ENCODE assay signal across 8 mouse cellular contexts in genomic region chr1:118310780-118311621, GRCm38 (mm10). TPM values are rescaled to one million over a fixed set of nuclear protein-coding genes. Genes with fewer than 3 reads are reported as not detected.
DNase-seq lines count a peak whose midpoint lies in the region; ATAC-seq and TF ChIP-seq lines count a peak whose summit lies in the region.

No protein-coding gene starts in this region.

- peak; percentile 94 for ATAC-seq in heart, embryonic 13.5 days (ENCODE audit: extremely low read depth, insufficient number of reproducible peaks, low FRiP score, low TSS enrichment)
- ATAC-seq in liver, embryonic 12.5 days = peak; percentile 97
- ATAC-seq in stomach, embryonic 15.5 days (ENCODE audit: insufficient read depth, low FRiP score, low read depth) = peak; percentile 99

- H3K36me3 ChIP-seq in C2C12 (ENCODE audit: control insufficient read depth, insufficient read depth) = peaks cover 30% of the 10 kb centered on the region
- H3K36me3 ChIP-seq in erythroblast, embryonic 14.5 days (ENCODE audit: control insufficient read depth) = peaks cover 28% of the 10 kb centered on the region
- H3K36me3 ChIP-seq in heart, embryonic 13.5 days = peaks cover 25% of the 10 kb centered on the region
- peaks cover 21% of the 10 kb centered on the region for H3K36me3 ChIP-seq in liver, embryonic 12.5 days
- peaks cover 11% of the 10 kb centered on the region for H3K36me3 ChIP-seq in stomach, embryonic 15.5 days

- peak; percentile 98 for DNase-seq in brain, embryonic 14.5 days (ENCODE audit: low read depth)
- peak; percentile 91 for DNase-seq in kidney, postnatal 10 days
- DNase-seq in natural killer cell, adult 2 months (ENCODE audit: low spot score in 2 of 2) = peak; percentile 83 to 87

- H3K79me3 ChIP-seq in C2C12 (ENCODE audit: low read depth) = peaks cover 38% of the 10 kb centered on the region

- under 1% methylated on average over 67 of the region's 67 CpGs for WGBS in heart, embryonic 13.5 days
- under 1% methylated on average over 67 of the region's 67 CpGs for WGBS in liver, embryonic 12.5 days (ENCODE audit: insufficient replicate concordance)
- 0% methylated on average over 67 of the region's 67 CpGs for WGBS in stomach, embryonic 15.5 days

- H3K27ac ChIP-seq in heart, embryonic 13.5 days (replicated peaks) = peak overlapping the region; percentile 90
- peak overlapping the region; percentile 92 for H3K27ac ChIP-seq in liver, embryonic 12.5 days
- peak overlapping the region; percentile 89 for H3K27ac ChIP-seq in stomach, embryonic 15.5 days

- H3K9me3 ChIP-seq in erythroblast, embryonic 14.5 days (ENCODE audit: control insufficient read depth, low read length) = no peaks in the 10 kb centered on the region
- H3K9me3 ChIP-seq in heart, embryonic 13.5 days = no peaks in the 10 kb centered on the region
- no peaks in the 10 kb centered on the region for H3K9me3 ChIP-seq in liver, embryonic 12.5 days (replicated peaks)
- H3K9me3 ChIP-seq in stomach, embryonic 15.5 days = no peaks in the 10 kb centered on the region

- peaks cover 18% of the 10 kb centered on the region for H3K4me1 ChIP-seq in erythroblast, embryonic 14.5 days (ENCODE audit: control insufficient read depth)
- H3K4me1 ChIP-seq in heart, embryonic 13.5 days = peaks cover 9% of the 10 kb centered on the region
- peaks cover 14% of the 10 kb centered on the region for H3K4me1 ChIP-seq in liver, embryonic 12.5 days
- peaks cover 4% of the 10 kb centered on the region; the same call in 1 of the 2 replicates for H3K4me1 ChIP-seq in stomach, embryonic 15.5 days

- H3K79me2 ChIP-seq in C2C12 (ENCODE audit: control insufficient read depth, insufficient read depth) = peaks cover 47% of the 10 kb centered on the region

- H3K27me3 ChIP-seq in C2C12 (ENCODE audit: control insufficient read depth, insufficient read depth, insufficient read length) = no peaks in the 10 kb centered on the region
- peaks cover 2% of the 10 kb centered on the region; the same call in 1 of the 2 replicates for H3K27me3 ChIP-seq in erythroblast, embryonic 14.5 days (ENCODE audit: control insufficient read depth)
- H3K27me3 ChIP-seq in heart, embryonic 13.5 days (replicated peaks) = no peaks in the 10 kb centered on the region
- peaks cover 2% of the 10 kb centered on the region; the same call in 1 of the 2 replicates for H3K27me3 ChIP-seq in liver, embryonic 12.5 days (replicated peaks)
- H3K27me3 ChIP-seq in stomach, embryonic 15.5 days (replicated peaks) = no peaks in the 10 kb centered on the region

- no peak for TF ChIP-seq CTCF in C2C12 (IDR thresholded peaks at IDR 0.05; ENCODE audit: control insufficient read depth, insufficient read depth, insufficient read length)
- TF ChIP-seq CTCF in brain, embryonic 14.5 days (IDR thresholded peaks at IDR 0.05; ENCODE audit: borderline replicate concordance, extremely low read depth, insufficient read depth, insufficient read length) = no peak

- peak overlapping the region; percentile 80 for H3K4me2 ChIP-seq in heart, embryonic 13.5 days
- H3K4me2 ChIP-seq in liver, embryonic 12.5 days = peak overlapping the region; percentile 82
- peak overlapping the region; percentile 67 for H3K4me2 ChIP-seq in stomach, embryonic 15.5 days

- peak overlapping the region; percentile 97 for H3K9ac ChIP-seq in heart, embryonic 13.5 days
- peak overlapping the region; percentile 90 for H3K9ac ChIP-seq in liver, embryonic 12.5 days
- peak overlapping the region; percentile 59 for H3K9ac ChIP-seq in stomach, embryonic 15.5 days

- peak; percentile 74 for TF ChIP-seq POLR2A in brain, embryonic 14.5 days (IDR thresholded peaks at IDR 0.05; ENCODE audit: borderline replicate concordance, extremely low read depth, insufficient read depth, insufficient read length, poor library complexity, severe bottlenecking)

- peak overlapping the region; percentile 87 for H3K4me3 ChIP-seq in C2C12 (ENCODE audit: insufficient read depth, poor library complexity, severe bottlenecking)
- H3K4me3 ChIP-seq in erythroblast, embryonic 14.5 days (replicated peaks) = peak overlapping the region; percentile 90
- H3K4me3 ChIP-seq in heart, embryonic 13.5 days = peak overlapping the region; percentile 96
- peak overlapping the region; percentile 86 for H3K4me3 ChIP-seq in liver, embryonic 12.5 days
- H3K4me3 ChIP-seq in stomach, embryonic 15.5 days (replicated peaks) = peak overlapping the region; percentile 66

- peak overlapping the region; percentile 97 for H3ac ChIP-seq in C2C12 (ENCODE audit: control insufficient read depth, insufficient read length, low read depth)

TF ChIP-seq in C2C12, 6 proteins besides CTCF, POLR2A, EP300 and RAD21:
- peak; percentile 9 for TF ChIP-seq USF1 (IDR thresholded peaks at IDR 0.05; ENCODE audit: low read depth)
- TF ChIP-seq MAX (IDR thresholded peaks at IDR 0.05) = peak; percentile 99
- no peak for TF ChIP-seq CEBPB (IDR thresholded peaks at IDR 0.05; ENCODE audit: low read depth)
TF ChIP-seq in C2C12: peak in this region for 2.

RNA-seq across cellular contexts. Expression of gene Tsn, which starts 0.5 kb away (rescaled TPM):
- 135 TPM for polyA plus RNA-seq in C2C12 (2012; fragmentation: generic; extraction: Trizol)
- 164 and 175 TPM in 2 replicates for polyA plus RNA-seq in brain, embryonic 14.5 days (2012; rRNA removed)
- polyA plus RNA-seq in erythroblast, embryonic 14.5 days (2012) = 0.57 and 1.0 TPM in 2 replicates
- 187 and 206 TPM in 2 replicates for polyA plus RNA-seq in heart, embryonic 13.5 days (2015; fragmentation: Nextera tagmentation; extraction: Ambion mirVana)
- 212 and 226 TPM in 2 replicates for polyA plus RNA-seq in liver, embryonic 12.5 days (2016; fragmentation: Nextera tagmentation; extraction: Ambion mirVana)
- 247 and 267 TPM in 2 replicates for polyA plus RNA-seq in stomach, embryonic 15.5 days (2015; fragmentation: Nextera tagmentation; extraction: Ambion mirVana)

RNA-seq across cellular contexts. Expression of gene Nifk, which starts 10.6 kb away (rescaled TPM):
- 36.4 TPM for polyA plus RNA-seq in C2C12 (2012; fragmentation: generic; extraction: Trizol)
- polyA plus RNA-seq in brain, embryonic 14.5 days (2012; rRNA removed) = 35.4 and 36.7 TPM in 2 replicates
- 0.15 and 0.44 TPM in 2 replicates for polyA plus RNA-seq in erythroblast, embryonic 14.5 days (2012)
- 46.2 and 46.9 TPM in 2 replicates for polyA plus RNA-seq in heart, embryonic 13.5 days (2015; fragmentation: Nextera tagmentation; extraction: Ambion mirVana)
- 81.9 and 86.3 TPM in 2 replicates for polyA plus RNA-seq in liver, embryonic 12.5 days (2016; fragmentation: Nextera tagmentation; extraction: Ambion mirVana)
- 70.1 and 72.0 TPM in 2 replicates for polyA plus RNA-seq in stomach, embryonic 15.5 days (2015; fragmentation: Nextera tagmentation; extraction: Ambion mirVana)

Comparison
In these comparisons a context has a peak if more than half of its experiments do, and no peak if none do; other contexts are left out.
1. Peak in every context shown above with its lines: DNase-seq, ATAC-seq, H3K4me3 ChIP-seq and H3K27ac ChIP-seq.
2. RNA of gene Tsn, which starts 0.5 kb away (polyA plus RNA-seq): 247 to 267 TPM in stomach, embryonic 15.5 days, 212 to 226 TPM in liver, embryonic 12.5 days, 187 to 206 TPM in heart, embryonic 13.5 days, 164 to 175 TPM in brain, embryonic 14.5 days and 135 TPM in C2C12 (single experiment); 0.57 to 1.0 TPM in erythroblast, embryonic 14.5 days; every median in the first group is over 10 times any median in the second.
3. RNA of gene Nifk, which starts 10.6 kb away (polyA plus RNA-seq): 81.9 to 86.3 TPM in liver, embryonic 12.5 days, 70.1 to 72.0 TPM in stomach, embryonic 15.5 days, 46.2 to 46.9 TPM in heart, embryonic 13.5 days, 35.4 to 36.7 TPM in brain, embryonic 14.5 days and 36.4 TPM in C2C12 (single experiment); 0.15 to 0.44 TPM in erythroblast, embryonic 14.5 days; every median in the first group is over 10 times any median in the second.